Mouse (Mus musculus): ENCODE measurements around the gene Fhit. TPM values are rescaled to one million over a fixed set of nuclear protein-coding genes. Genes with fewer than 3 reads are reported as not detected.

Gene Fhit
- polyA plus RNA-seq, 1 experiment from 2014 or later, result 21.4 TPM

DNA sequence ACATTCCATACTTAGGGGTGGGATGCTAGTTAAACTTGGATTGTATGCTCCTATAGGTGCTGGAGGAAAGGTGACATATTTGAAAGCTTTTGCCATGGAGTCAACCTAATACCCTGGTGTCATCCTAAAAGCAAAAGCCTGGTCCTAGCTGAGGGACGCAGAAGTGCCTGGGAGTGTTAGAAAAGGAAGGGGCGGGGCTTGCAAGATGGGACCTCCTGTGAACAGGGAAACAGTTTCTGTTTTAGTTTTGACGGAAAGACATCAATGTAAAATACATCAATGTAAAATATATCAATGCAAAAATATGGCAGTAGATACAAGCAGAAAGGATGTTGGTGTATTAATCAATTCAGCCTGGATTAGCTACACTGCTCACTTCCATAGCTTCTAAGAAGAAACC lies 504.5 kb downstream of the Fhit start:
- TF ChIP-seq CTCF (IDR thresholded peaks at IDR 0.05; ENCODE audit: low read depth), result no peak
- no peak overlapping the region for H3K4me3 ChIP-seq (ENCODE audit: low read depth, low read length)
- no peak for ATAC-seq
- no peak overlapping the region for H3K27ac ChIP-seq (ENCODE audit: low read depth, low read length)
- H3K4me1 ChIP-seq (replicated peaks; ENCODE audit: control insufficient read depth, insufficient read depth, low read length), result no peaks in the 10 kb centered on the region
- H3K27me3 ChIP-seq (replicated peaks; ENCODE audit: control insufficient read depth, insufficient read depth, low read length), result no peaks in the 10 kb centered on the region
- 79% methylated on average over 3 of the region's 3 CpGs for WGBS
- no peak overlapping the region for H3K4me2 ChIP-seq (replicated peaks; ENCODE audit: low read depth)
- H3K9me3 ChIP-seq (ENCODE audit: control insufficient read depth), result no peaks in the 10 kb centered on the region
- H3K9ac ChIP-seq (ENCODE audit: low read depth, low read length), result no peak overlapping the region
- H3K36me3 ChIP-seq (ENCODE audit: control insufficient read depth, insufficient read depth), result no peaks in the 10 kb centered on the region

DNA sequence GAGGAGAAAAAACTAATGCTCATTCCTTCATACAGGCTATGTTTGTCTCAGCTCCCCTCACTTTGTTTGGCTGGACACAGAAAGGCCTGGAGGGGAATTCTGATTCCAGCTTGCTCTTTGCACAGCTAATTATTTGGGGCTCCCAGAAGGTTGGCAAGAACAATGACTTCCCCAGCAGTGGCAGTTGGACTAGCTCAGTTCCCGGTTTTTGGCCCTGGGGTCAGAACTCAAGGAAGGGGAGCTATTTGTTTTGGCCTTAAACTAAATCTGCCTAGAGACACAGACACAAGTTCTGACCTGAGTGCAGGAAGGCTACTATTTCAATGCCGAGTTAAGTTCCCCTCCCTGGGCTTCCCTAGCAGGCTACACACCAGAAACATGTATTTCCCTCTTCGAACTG lies 506.0 kb downstream of the Fhit start:
- Histone ChIP-seq H3K36me3 (ENCODE audit: control insufficient read depth, insufficient read depth) (no peaks in the 10 kb centered on the region), H3K27ac (ENCODE audit: low read depth, low read length) (no peak overlapping the region), H3K4me2 (replicated peaks; ENCODE audit: low read depth) (no peak overlapping the region), H3K9ac (ENCODE audit: low read depth, low read length) (no peak overlapping the region), H3K27me3 (replicated peaks; ENCODE audit: control insufficient read depth, insufficient read depth, low read length) (no peaks in the 10 kb centered on the region), H3K4me3 (ENCODE audit: low read depth, low read length) (no peak overlapping the region), H3K9me3 (ENCODE audit: control insufficient read depth) (no peaks in the 10 kb centered on the region), H3K4me1 (replicated peaks; ENCODE audit: control insufficient read depth, insufficient read depth, low read length) (no peaks in the 10 kb centered on the region)
- no peak for ATAC-seq
- TF ChIP-seq CTCF (IDR thresholded peaks at IDR 0.05; ENCODE audit: low read depth), result no peak
- WGBS, result 49% methylated on average over 3 of the region's 3 CpGs

DNA sequence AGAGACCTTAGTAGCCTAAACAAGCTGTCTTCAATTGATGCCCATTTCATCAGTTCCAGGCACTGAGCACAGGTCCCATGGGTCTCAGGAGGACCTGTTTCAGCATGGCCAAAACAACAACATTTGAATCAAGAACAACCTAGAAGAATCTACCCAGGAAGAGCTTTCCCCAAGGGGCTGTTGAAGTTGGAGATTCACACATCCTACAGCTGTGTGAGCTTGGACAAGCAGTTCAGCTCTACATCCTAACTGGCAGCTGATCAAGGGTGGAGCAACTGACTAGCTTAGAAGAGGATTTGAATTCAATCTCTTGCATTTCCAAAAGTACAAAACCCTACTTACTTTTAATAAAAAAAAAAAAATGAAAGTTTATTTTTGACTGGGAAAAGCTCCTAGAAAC lies 514.0 kb downstream of the Fhit start:
- H3K4me3 ChIP-seq (ENCODE audit: low read depth, low read length), result no peak overlapping the region

DNA sequence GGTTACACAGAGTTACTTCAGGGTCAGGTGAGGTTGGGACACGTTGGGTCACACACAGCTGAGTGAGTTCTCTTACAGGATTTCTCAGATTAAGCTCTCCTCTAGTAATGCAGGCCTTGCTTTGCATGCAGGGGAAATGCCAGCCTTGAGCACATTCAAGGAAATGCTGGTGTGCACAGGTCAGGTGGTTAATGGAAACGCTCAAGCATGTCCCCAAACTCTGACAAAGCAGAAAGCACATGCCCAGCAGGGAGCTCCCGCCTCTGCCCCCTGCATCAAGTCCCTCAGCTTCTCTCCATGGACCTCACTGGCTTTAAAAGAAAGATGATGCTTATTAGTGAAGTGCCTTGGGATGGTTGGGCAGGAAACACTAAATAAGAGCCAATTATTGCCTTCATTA lies 530.1 kb downstream of the Fhit start:
- H3K36me3 ChIP-seq (ENCODE audit: control insufficient read depth, insufficient read depth), result no peaks in the 10 kb centered on the region
- no peak overlapping the region for H3K4me2 ChIP-seq (replicated peaks; ENCODE audit: low read depth)
- H3K9me3 ChIP-seq (ENCODE audit: control insufficient read depth), result no peaks in the 10 kb centered on the region
- no peaks in the 10 kb centered on the region for H3K4me1 ChIP-seq (replicated peaks; ENCODE audit: control insufficient read depth, insufficient read depth, low read length)
- no peak for TF ChIP-seq CTCF (IDR thresholded peaks at IDR 0.05; ENCODE audit: low read depth)
- H3K4me3 ChIP-seq (ENCODE audit: low read depth, low read length), result no peak overlapping the region
- no peak for ATAC-seq
- no peaks in the 10 kb centered on the region for H3K27me3 ChIP-seq (replicated peaks; ENCODE audit: control insufficient read depth, insufficient read depth, low read length)
- H3K27ac ChIP-seq (ENCODE audit: low read depth, low read length), result no peak overlapping the region
- H3K9ac ChIP-seq (ENCODE audit: low read depth, low read length), result no peak overlapping the region
- WGBS, result 75% methylated on average over 3 of the region's 3 CpGs

More for the DNA sequence above, 514.0 kb downstream of the Fhit start:
- Histone ChIP-seq H3K36me3 (ENCODE audit: control insufficient read depth, insufficient read depth) (no peaks in the 10 kb centered on the region), H3K9ac (ENCODE audit: low read depth, low read length) (no peak overlapping the region), H3K4me1 (replicated peaks; ENCODE audit: control insufficient read depth, insufficient read depth, low read length) (no peaks in the 10 kb centered on the region), H3K27me3 (replicated peaks; ENCODE audit: control insufficient read depth, insufficient read depth, low read length) (no peaks in the 10 kb centered on the region), H3K27ac (ENCODE audit: low read depth, low read length) (no peak overlapping the region), H3K4me2 (replicated peaks; ENCODE audit: low read depth) (no peak overlapping the region), H3K9me3 (ENCODE audit: control insufficient read depth) (no peaks in the 10 kb centered on the region)
- no peak for ATAC-seq
- TF ChIP-seq CTCF (IDR thresholded peaks at IDR 0.05; ENCODE audit: low read depth), result no peak

DNA sequence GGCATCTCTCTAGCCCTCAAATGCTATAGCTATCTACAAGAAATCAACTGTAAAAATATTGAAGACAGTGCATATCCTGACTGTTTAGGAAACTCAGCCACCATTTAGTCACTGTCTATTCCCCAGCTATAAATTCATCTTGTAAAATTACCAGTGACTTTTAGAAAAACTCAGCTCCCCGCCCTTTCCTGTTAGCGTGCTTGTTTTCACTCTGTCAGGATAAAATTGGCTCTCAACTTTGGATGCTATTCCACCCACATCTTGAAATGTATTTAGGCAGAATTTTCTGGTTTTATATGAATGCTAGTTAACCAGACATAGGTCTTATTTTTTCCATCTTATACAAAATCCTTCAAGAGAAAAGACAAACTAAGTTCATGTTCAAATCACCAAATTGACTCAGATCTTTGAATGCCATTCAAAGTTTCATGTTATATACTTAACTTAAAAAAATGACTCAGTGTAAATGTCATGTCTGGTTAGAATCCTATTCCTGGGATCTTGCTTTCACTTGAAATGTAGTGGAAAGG lies 530.9 kb downstream of the Fhit start:
- no peak overlapping the region for H3K27ac ChIP-seq (ENCODE audit: low read depth, low read length)
- H3K4me2 ChIP-seq (replicated peaks; ENCODE audit: low read depth), result no peak overlapping the region
- no peak for ATAC-seq

DNA sequence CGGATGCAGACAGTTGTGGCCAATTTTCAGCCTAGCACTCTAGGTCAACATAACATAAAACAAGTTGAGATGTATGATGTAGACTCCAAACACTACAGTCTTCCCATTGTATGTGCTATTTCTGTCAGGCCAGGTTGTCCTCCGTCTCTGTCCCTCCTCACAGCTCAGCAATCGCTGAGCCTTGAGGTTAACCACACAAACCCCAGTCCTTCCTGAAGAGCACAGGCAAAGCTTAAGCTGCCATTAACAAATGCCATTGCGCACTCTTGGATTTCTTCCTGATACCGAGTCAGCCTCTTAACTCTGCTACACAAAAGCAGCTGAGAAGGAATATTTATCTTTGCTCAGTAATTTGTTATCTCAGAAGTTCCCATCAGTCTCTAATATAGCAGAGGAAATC lies 568.4 kb downstream of the Fhit start:
- no peak for TF ChIP-seq CTCF (IDR thresholded peaks at IDR 0.05; ENCODE audit: low read depth)
- Histone ChIP-seq H3K9ac (ENCODE audit: low read depth, low read length) (no peak overlapping the region), H3K9me3 (ENCODE audit: control insufficient read depth) (no peaks in the 10 kb centered on the region), H3K27ac (ENCODE audit: low read depth, low read length) (no peak overlapping the region), H3K27me3 (replicated peaks; ENCODE audit: control insufficient read depth, insufficient read depth, low read length) (no peaks in the 10 kb centered on the region), H3K4me2 (replicated peaks; ENCODE audit: low read depth) (no peak overlapping the region), H3K4me1 (replicated peaks; ENCODE audit: control insufficient read depth, insufficient read depth, low read length) (no peaks in the 10 kb centered on the region), H3K36me3 (ENCODE audit: control insufficient read depth, insufficient read depth) (no peaks in the 10 kb centered on the region), H3K4me3 (ENCODE audit: low read depth, low read length) (no peak overlapping the region)
- ATAC-seq, result no peak
- WGBS, result 61% methylated on average over 5 of the region's 5 CpGs

More for the DNA sequence above, 530.9 kb downstream of the Fhit start:
- H3K9me3 ChIP-seq (ENCODE audit: control insufficient read depth), result no peaks in the 10 kb centered on the region
- WGBS, result 83% methylated on average over 2 of the region's 2 CpGs
- no peaks in the 10 kb centered on the region for H3K36me3 ChIP-seq (ENCODE audit: control insufficient read depth, insufficient read depth)
- TF ChIP-seq CTCF (IDR thresholded peaks at IDR 0.05; ENCODE audit: low read depth), result no peak
- no peaks in the 10 kb centered on the region for H3K4me1 ChIP-seq (replicated peaks; ENCODE audit: control insufficient read depth, insufficient read depth, low read length)
- H3K9ac ChIP-seq (ENCODE audit: low read depth, low read length), result no peak overlapping the region
- H3K27me3 ChIP-seq (replicated peaks; ENCODE audit: control insufficient read depth, insufficient read depth, low read length), result no peaks in the 10 kb centered on the region
- H3K4me3 ChIP-seq (ENCODE audit: low read depth, low read length), result no peak overlapping the region
